Mouse (Mus musculus) naive thymus-derived CD4-positive, alpha-beta T cell, adult 2 months (primary cell): ENCODE measurements at regions not wholly inside any gene's neighbourhood (a gene's known extent, or its start where the extent isn't known, plus 50 kb on each side); places are given as distances from the start of the nearest gene placed in this dataset.

ENCODE experiments used
- DNase-seq: peaks from one replicate; pipeline ENCODE4 v3.0.0-alpha.2; 2011; ENCODE audit warnings: low read depth

DNA sequence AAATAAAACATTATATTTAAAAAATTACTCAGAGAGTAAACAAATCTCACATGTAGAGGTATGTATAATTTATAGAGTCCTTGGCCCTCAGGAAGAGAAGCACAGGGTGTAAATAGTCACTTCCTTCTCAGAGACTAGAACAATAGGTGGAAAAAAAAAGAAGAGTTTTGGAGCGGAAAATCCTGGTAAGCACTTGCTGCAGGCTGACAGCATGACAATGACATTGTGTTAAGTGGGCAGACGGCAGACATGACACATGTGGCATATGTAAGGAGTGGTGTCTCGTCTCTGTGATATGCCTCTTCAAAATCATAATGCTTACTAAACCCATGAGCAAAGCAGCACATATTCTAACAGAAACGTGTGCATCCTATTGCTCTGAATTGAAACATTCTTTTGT is 1126.7 kb downstream of the Car8 start:
- DNase-seq: peak; percentile 23

- DNase-seq: no peak
These were observed 1145.9 kb downstream of the Car8 start for GRCm38 (mm10) chr4:7092957-7093356.

GRCm38 (mm10) chr4:7091201-7091814 is 1147.5 kb downstream of the Car8 start:
- DNase-seq: no peak
